Mouse (Mus musculus): Measurements from ENCODE around the gene Shisa8. TPM values are rescaled to one million over a fixed set of nuclear protein-coding genes. Genes with fewer than 3 reads are reported as not detected.
A peak's percentile ranks its signal among the peaks of the same experiment; 100 is the strongest.

Gene Shisa8
- total and polyA plus RNA-seq, 3 experiments, result 0.05 TPM; not detected in 2

DNA sequence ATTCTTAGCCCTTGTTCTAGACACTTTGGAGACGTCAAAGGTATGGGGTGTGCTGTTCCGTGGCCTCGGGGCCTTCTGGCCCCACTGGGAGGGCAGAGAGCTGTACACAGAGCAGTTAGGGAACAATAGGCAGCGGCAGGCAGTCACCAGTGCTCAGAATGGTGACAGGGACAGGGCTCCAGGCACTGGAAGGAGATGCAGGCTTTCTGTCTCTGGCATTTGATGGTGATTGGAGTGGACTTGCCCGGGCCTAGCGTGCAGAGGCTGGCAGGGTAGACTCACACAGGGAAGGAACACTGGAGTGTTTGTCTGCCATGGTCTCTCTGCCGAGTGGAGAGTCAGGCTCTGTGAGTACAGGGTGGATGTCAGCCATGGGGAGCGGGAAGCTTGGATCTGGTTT, 20.0 kb downstream of the Shisa8 start:
- H3K4me1 ChIP-seq (ENCODE audit: insufficient read depth, low read depth, low read length), result peaks cover 12% of the 10 kb centered on the region; the same call in 1 of the 2 replicates
- TF ChIP-seq TAL1 (conservative IDR thresholded peaks at IDR 0.05; ENCODE audit: low read depth, low read length) (no peak), GATA1 (IDR thresholded peaks at IDR 0.05; ENCODE audit: borderline replicate concordance, low read length) (no peak), POLR2AphosphoS5 (IDR thresholded peaks at IDR 0.05; ENCODE audit: insufficient replicate concordance, low read depth, low read length) (no peak), CTCF (IDR thresholded peaks at IDR 0.05; ENCODE audit: low read depth, low read length) (no peak), GATA2 (IDR thresholded peaks at IDR 0.05; ENCODE audit: borderline replicate concordance, low read depth, low read length) (no peak)
- H3K36me3 ChIP-seq (replicated peaks), result peaks cover 100% of the 10 kb centered on the region
- H3K9me3 ChIP-seq (replicated peaks), result no peaks in the 10 kb centered on the region
- ATAC-seq (ENCODE audit: extremely low read depth, insufficient number of reproducible peaks, low FRiP score, poor library complexity, severe bottlenecking) (no peak), DNase-seq (ENCODE audit: low spot score) (no peak)
- H3K27me3 ChIP-seq (ENCODE audit: insufficient read depth, low read length), result no peaks in the 10 kb centered on the region; the same call in 1 of the 2 replicates
- no peak overlapping the region; the same call in 1 of the 2 replicates for H3K4me3 ChIP-seq (ENCODE audit: low read depth, low read length)

DNA sequence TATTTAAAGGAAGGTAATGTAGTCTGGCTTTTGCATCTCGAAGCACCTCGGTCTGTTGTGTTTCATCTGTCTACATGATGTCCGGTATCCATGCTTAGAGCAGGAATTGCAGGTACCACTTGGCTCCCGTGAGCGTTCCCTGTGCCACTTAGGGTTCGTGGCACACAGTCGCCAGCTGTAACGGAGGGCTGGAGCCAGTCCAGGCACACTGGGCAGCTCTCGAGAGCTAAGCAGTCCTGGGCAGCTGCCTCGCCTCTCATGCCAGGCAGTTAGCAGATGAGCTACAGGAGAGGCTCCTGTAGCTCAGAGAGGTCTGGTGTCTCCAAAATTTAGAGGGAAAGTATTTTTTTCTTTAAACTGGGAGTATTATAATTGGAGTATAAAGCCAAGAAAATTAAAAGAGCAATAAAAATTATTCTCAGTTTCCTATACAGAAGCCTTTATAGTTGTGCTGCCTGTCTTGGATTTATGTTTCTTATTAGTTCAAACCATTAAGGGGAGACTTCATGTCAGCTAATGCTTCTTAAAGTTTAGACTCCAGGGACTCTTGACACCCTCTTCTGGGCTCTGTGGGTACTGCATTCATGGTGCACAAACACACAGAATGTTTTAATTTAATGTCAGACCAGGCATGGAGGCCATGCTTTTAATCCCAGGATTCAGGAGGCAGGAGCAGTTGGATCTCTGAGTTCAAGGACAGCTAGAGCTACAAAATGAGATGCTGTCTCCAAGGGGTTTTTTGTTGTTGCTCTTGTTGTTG, 24.0 kb downstream of the Shisa8 start:
- no peak for TF ChIP-seq POLR2AphosphoS5 (IDR thresholded peaks at IDR 0.05; ENCODE audit: insufficient replicate concordance, low read depth, low read length)
- TF ChIP-seq GATA2 (IDR thresholded peaks at IDR 0.05; ENCODE audit: borderline replicate concordance, low read depth, low read length), result no peak
- no peak for TF ChIP-seq TAL1 (conservative IDR thresholded peaks at IDR 0.05; ENCODE audit: low read depth, low read length)
- TF ChIP-seq CTCF (IDR thresholded peaks at IDR 0.05; ENCODE audit: low read depth, low read length), result peak; percentile 55
- no peak for TF ChIP-seq GATA1 (IDR thresholded peaks at IDR 0.05; ENCODE audit: borderline replicate concordance, low read length)
- H3K27me3 ChIP-seq (ENCODE audit: insufficient read depth, low read length), result no peaks in the 10 kb centered on the region
- no peak overlapping the region for H3K4me3 ChIP-seq (ENCODE audit: low read depth, low read length)
- peaks cover 49% of the 10 kb centered on the region for H3K4me1 ChIP-seq (ENCODE audit: insufficient read depth, low read depth, low read length)
- DNase-seq (ENCODE audit: low spot score) (no peak), ATAC-seq (ENCODE audit: extremely low read depth, insufficient number of reproducible peaks, low FRiP score, poor library complexity, severe bottlenecking) (no peak)
- H3K36me3 ChIP-seq (replicated peaks), result peaks cover 100% of the 10 kb centered on the region
- H3K9me3 ChIP-seq (replicated peaks), result peaks cover 4% of the 10 kb centered on the region; the same call in 1 of the 2 replicates

GRCm38 (mm10) chr15:82187924-82188323, 24.7 kb downstream of the Shisa8 start:
- ATAC-seq (ENCODE audit: extremely low read depth, insufficient number of reproducible peaks, low FRiP score, poor library complexity, severe bottlenecking) (no peak), DNase-seq (ENCODE audit: low spot score) (no peak)
- H3K36me3 ChIP-seq (replicated peaks), result peaks cover 100% of the 10 kb centered on the region

GRCm38 (mm10) chr15:82187401-82187800, 25.2 kb downstream of the Shisa8 start:
- no peak for ATAC-seq (ENCODE audit: extremely low read depth, insufficient number of reproducible peaks, low FRiP score, poor library complexity, severe bottlenecking)
- no peak for DNase-seq (ENCODE audit: low spot score)
- H3K4me3 ChIP-seq (ENCODE audit: low read depth, low read length), result no peak overlapping the region
- peaks cover 100% of the 10 kb centered on the region for H3K36me3 ChIP-seq (replicated peaks)
- no peaks in the 10 kb centered on the region for H3K27me3 ChIP-seq (ENCODE audit: insufficient read depth, low read length)
- peaks cover 58% of the 10 kb centered on the region for H3K4me1 ChIP-seq (ENCODE audit: insufficient read depth, low read depth, low read length)
- peaks cover 6% of the 10 kb centered on the region for H3K9me3 ChIP-seq (replicated peaks)
- no peak for TF ChIP-seq TAL1 (conservative IDR thresholded peaks at IDR 0.05; ENCODE audit: low read depth, low read length)
- TF ChIP-seq GATA1 (IDR thresholded peaks at IDR 0.05; ENCODE audit: borderline replicate concordance, low read length), result no peak
- TF ChIP-seq CTCF (IDR thresholded peaks at IDR 0.05; ENCODE audit: low read depth, low read length), result no peak
- no peak for TF ChIP-seq GATA2 (IDR thresholded peaks at IDR 0.05; ENCODE audit: borderline replicate concordance, low read depth, low read length)
- no peak for TF ChIP-seq POLR2AphosphoS5 (IDR thresholded peaks at IDR 0.05; ENCODE audit: insufficient replicate concordance, low read depth, low read length)

More at GRCm38 (mm10) chr15:82187924-82188323, 24.7 kb downstream of the Shisa8 start:
- peaks cover 4% of the 10 kb centered on the region; the same call in 1 of the 2 replicates for H3K9me3 ChIP-seq (replicated peaks)
- H3K27me3 ChIP-seq (ENCODE audit: insufficient read depth, low read length), result no peaks in the 10 kb centered on the region
- TF ChIP-seq GATA2 (IDR thresholded peaks at IDR 0.05; ENCODE audit: borderline replicate concordance, low read depth, low read length) (no peak), GATA1 (IDR thresholded peaks at IDR 0.05; ENCODE audit: borderline replicate concordance, low read length) (no peak), POLR2AphosphoS5 (IDR thresholded peaks at IDR 0.05; ENCODE audit: insufficient replicate concordance, low read depth, low read length) (no peak), CTCF (IDR thresholded peaks at IDR 0.05; ENCODE audit: low read depth, low read length) (no peak), TAL1 (conservative IDR thresholded peaks at IDR 0.05; ENCODE audit: low read depth, low read length) (no peak)
- H3K4me1 ChIP-seq (ENCODE audit: insufficient read depth, low read depth, low read length), result peaks cover 56% of the 10 kb centered on the region
- H3K4me3 ChIP-seq (ENCODE audit: low read depth, low read length), result no peak overlapping the region

DNA sequence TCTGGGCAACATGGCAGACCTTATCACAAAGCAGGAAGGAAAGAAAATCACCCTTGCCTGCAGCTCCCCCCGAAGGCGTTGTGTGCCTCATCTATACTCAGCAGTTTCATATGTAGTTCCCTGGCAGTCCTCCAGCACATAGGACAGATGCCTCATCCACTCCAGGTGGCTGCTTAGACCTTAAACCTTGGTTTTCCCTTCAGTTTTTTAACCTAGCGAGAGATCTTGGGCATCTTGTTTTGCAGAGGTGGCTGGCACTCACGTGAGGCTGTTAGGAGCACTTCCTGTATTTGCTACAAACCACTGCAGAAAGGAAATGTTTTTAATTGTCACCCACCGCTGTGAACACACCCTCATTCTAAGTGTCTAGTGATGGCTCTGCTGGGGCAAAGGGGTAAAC, 25.7 kb downstream of the Shisa8 start:
- no peak for DNase-seq (ENCODE audit: low spot score)
- TF ChIP-seq GATA1 (IDR thresholded peaks at IDR 0.05; ENCODE audit: borderline replicate concordance, low read length) (no peak), TAL1 (conservative IDR thresholded peaks at IDR 0.05; ENCODE audit: low read depth, low read length) (no peak), GATA2 (IDR thresholded peaks at IDR 0.05; ENCODE audit: borderline replicate concordance, low read depth, low read length) (no peak), POLR2AphosphoS5 (IDR thresholded peaks at IDR 0.05; ENCODE audit: insufficient replicate concordance, low read depth, low read length) (no peak), CTCF (IDR thresholded peaks at IDR 0.05; ENCODE audit: low read depth, low read length) (no peak)
- no peak for ATAC-seq (ENCODE audit: extremely low read depth, insufficient number of reproducible peaks, low FRiP score, poor library complexity, severe bottlenecking)
- Histone ChIP-seq H3K4me3 (ENCODE audit: low read depth, low read length) (no peak overlapping the region), H3K27me3 (ENCODE audit: insufficient read depth, low read length) (peaks cover 2% of the 10 kb centered on the region; the same call in 1 of the 2 replicates), H3K36me3 (replicated peaks) (peaks cover 100% of the 10 kb centered on the region), H3K4me1 (ENCODE audit: insufficient read depth, low read depth, low read length) (peaks cover 61% of the 10 kb centered on the region), H3K9me3 (replicated peaks) (peaks cover 10% of the 10 kb centered on the region)

DNA sequence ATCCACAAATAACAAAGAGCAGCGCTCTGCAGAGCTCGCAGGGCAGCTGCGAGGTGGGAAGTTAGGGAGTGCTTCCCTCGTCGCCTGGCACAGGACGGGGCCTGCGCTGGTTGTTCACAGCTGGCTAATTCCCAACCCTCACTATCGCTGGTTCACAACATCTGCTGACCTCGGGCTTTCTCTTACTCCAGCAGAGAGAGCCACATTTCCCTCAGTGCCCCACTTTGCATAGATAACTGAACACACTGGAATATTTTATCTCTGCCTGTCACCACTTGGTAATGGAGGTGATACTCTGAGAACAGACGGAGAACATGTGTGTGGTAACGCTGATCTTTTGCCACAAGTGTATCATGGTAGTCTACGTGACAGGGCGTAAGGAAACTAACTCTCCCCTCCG, 26.5 kb downstream of the Shisa8 start:
- peaks cover 14% of the 10 kb centered on the region for H3K9me3 ChIP-seq (replicated peaks)
- no peak for ATAC-seq (ENCODE audit: extremely low read depth, insufficient number of reproducible peaks, low FRiP score, poor library complexity, severe bottlenecking)
- peaks cover 4% of the 10 kb centered on the region; the same call in 1 of the 2 replicates for H3K27me3 ChIP-seq (ENCODE audit: insufficient read depth, low read length)
- DNase-seq (ENCODE audit: low spot score), result peak; percentile 39
- no peak overlapping the region; the same call in 1 of the 2 replicates for H3K4me3 ChIP-seq (ENCODE audit: low read depth, low read length)
- peaks cover 100% of the 10 kb centered on the region for H3K36me3 ChIP-seq (replicated peaks)
- peak; percentile 48; the same call in 1 of the 2 replicates for TF ChIP-seq TAL1 (conservative IDR thresholded peaks at IDR 0.05; ENCODE audit: low read depth, low read length)
- TF ChIP-seq GATA1 (IDR thresholded peaks at IDR 0.05; ENCODE audit: borderline replicate concordance, low read length), result no peak
- peaks cover 64% of the 10 kb centered on the region for H3K4me1 ChIP-seq (ENCODE audit: insufficient read depth, low read depth, low read length)

Data from G1E (cell line).